Mouse (Mus musculus): ENCODE measurements around the gene Maats1.

GRCm38 (mm10) chr16:38369992-38370484, 28.1 kb upstream of the Maats1 start:
- no peak for TF ChIP-seq CTCF (IDR thresholded peaks at IDR 0.05; ENCODE audit: extremely low read depth, insufficient read depth, low read length)
- TF ChIP-seq POLR2A (IDR thresholded peaks at IDR 0.05; ENCODE audit: extremely low read depth, insufficient read depth, low read length) = no peak
